Mouse (Mus musculus) lung, postnatal 4 days (tissue): ENCODE measurements around the gene Nptxr.

Experiments
- DNase-seq, 2 experiments: peaks; one replicate each; pipeline ENCODE4 v3.0.0; 2021

The Nptxr gene

DNA sequence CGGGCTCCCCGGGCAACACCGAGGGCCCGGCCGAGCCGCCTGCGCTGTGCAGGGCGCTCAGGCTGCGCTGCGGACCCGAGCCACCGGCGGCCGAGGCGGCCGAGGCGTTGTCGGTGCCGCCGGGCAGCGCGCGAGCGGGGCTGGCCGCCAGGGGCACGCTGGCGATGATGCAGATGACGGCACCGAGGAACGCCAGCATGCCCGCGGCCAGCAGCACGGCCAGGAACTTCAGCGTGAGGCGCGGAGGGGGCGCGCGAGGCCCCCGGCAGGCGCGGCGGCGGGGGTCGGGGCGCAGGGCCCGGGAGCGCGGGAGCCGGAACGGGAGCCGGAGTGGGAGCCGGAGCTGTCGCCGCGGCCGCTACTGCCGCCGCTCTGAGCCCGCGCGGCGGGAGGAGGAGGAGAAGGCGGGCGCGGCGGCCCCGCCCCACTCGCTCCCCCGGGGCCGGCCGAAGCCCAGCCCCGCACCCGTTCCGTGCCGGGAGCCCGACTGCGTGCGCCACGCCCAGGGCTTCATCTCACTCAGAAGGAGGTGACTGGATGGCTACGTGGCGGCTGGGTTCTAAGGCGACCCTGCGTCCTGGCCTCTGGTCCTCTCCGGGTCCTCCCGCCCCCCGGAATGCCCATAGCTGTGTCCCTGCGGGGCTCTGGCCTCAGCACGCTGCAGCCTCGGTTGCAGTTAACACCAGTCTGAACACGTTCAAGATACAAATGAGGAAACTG, at the start of gene Nptxr:
TSS of gene Nptxr (minus strand) at position 415 of the 720 bp plus-strand sequence.
- peak; percentile 50 to 65 for DNase-seq

DNA sequence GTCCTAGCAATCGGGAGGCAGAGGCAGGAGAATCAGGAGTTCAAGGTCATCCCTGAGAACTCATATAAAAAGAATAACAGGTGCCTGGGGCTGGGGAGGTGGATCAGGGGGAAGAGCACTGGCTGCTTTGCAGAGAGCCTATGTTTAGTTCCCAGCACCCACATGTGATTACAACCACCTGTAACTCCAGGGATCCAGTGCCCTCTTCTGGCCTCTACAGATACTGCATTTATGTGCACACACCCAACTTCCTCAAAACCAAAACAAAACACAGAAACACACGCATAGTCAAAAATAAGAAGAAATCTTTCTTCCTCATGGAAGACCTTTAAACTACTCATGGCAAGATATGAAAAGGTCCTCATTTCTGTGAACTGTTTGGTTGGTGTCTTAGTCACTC, 45.6 kb upstream of the Nptxr start:
- DNase-seq: no peak

DNA sequence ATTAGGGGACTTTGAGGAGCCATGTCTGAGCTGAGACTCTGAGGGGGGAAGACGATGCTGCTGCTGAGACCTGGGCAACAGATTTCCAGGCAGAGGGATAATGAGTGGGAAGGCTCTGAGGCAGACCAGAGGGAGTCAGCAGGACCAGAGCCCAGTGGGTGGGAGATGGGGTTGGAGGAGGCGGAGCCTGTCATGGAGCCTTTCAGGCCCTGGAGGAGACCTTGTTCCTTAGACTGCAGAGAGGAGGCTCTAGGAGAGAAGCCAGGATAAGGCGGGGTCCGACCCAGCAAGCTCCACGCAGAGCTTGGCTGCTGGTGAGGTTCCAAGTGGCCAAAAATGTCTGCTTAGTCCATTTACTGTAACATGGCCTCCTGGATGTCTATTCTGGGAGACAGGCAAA, 42.5 kb upstream of the Nptxr start:
- DNase-seq: peak in 1 of 2 experiments; percentile 61

DNA sequence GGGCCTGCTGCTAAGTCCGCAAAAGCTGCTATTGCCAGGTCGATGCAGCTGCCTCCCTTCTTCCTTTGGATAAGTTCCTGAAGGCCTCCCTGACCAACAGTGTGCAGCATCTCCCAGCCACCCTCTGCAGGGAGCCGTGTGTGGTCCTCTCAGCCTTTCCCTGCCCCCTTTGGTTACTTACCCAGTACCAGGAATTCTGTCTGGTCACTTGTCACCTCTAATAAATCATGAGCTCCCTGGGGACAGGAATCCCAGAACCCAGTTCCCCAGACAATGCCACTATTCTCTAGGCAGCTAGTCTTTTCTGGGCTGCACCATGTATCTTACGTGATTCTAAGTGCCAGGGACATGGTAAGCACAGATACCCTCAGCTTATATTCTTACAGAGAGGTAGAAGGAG, 41.4 kb upstream of the Nptxr start:
- no peak for DNase-seq

DNA sequence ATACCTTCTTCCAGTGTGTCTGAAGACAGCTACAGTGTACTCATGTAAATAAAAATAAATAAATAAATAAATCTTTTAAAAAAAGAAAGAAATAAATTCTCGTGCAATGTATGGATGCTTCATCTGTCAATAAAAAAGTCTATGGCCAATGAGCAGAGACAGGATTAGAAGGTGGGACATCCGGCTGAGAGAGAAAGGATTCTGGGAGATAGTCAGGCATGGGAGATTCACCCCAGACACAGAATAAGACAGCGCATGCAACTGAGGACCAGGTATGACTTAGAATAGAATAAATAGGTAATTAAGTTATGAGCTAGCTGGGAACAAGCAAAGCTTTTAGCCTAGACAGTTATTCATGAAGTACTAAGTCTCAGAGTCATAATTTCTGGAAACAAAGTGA, 38.4 kb upstream of the Nptxr start:
- no peak for DNase-seq

DNA sequence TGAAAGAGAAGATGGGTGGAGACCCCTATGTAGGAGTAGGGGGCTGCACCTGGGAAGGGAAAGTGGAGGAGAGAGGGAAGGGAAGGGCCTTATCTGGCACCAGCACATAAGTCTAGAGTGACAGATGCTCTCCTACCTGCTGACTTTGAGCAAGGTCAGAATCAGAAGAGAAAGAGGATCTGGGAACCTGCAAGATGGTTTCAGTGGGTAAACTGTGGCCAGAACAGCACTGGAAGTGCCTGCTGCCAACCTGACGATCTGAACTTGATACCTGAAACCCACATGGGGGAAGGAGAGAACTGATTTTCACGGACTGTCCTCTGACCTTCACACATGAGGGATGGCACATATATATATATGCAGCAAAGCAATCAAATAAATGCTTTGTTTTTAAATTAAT, 35.7 kb upstream of the Nptxr start:
- no peak for DNase-seq

DNA sequence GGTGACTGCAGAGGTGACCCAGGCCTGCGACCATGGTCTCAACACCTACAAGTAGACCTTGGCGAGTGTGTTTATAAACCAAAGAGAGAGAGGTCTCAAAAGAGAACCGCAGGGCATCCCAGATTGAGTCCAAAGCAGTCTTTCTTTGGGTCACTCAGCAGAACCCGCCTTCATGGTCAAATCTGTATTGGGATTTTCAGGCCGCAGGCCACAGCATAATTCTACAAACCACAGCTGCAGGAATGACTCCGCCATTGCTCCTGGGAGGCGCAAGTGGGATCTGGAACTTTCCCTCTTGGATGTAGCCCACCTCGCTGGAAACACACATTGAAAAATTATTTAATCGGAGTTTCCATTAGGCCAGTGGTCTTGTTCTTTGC, 30.3 kb upstream of the Nptxr start:
- no peak for DNase-seq

DNA sequence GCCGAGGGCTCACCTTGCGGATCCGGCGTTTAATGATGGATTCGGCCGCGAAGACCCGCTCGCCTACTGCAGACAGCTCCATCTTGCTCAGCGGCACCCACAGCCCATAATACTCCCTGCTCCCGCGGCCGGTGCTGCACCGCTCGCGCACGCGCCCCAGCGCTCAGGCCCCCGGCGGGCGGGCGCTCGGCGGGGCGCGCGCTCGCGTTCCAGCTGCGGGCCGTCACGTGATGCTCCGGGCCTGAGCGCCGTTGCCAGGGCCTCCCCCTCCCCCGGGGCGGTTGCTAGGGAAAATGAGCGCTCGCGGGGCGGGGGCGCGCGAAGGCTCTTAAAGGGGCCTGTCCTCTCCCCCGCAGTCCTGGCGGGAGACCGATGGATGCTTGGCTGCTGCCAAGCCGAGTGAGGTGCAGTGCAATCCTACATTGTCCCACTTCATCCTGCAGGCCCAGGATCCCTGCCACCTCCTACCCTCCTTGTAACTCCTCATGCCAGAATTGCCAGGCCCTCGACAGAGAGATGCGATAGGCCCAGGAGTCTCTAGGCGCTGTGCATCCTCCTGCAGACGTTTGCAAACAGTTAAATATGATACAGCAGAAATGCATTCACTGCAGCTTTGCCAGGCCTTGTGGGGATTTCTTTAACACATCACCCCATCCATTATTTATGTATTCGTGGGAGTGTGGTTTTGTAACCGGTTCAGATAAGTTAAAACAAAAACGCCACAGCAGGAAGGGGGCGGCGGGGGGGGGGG, 29.7 kb upstream of the Nptxr start, which contains the start of the genes Npcd and Cbx6:
TSS of gene Npcd (minus strand) at position 108 of the 751 bp plus-strand sequence.
TSS of gene Cbx6 (minus strand) at position 559 of the 751 bp plus-strand sequence.
- DNase-seq: peak; percentile 96 to 98

DNA sequence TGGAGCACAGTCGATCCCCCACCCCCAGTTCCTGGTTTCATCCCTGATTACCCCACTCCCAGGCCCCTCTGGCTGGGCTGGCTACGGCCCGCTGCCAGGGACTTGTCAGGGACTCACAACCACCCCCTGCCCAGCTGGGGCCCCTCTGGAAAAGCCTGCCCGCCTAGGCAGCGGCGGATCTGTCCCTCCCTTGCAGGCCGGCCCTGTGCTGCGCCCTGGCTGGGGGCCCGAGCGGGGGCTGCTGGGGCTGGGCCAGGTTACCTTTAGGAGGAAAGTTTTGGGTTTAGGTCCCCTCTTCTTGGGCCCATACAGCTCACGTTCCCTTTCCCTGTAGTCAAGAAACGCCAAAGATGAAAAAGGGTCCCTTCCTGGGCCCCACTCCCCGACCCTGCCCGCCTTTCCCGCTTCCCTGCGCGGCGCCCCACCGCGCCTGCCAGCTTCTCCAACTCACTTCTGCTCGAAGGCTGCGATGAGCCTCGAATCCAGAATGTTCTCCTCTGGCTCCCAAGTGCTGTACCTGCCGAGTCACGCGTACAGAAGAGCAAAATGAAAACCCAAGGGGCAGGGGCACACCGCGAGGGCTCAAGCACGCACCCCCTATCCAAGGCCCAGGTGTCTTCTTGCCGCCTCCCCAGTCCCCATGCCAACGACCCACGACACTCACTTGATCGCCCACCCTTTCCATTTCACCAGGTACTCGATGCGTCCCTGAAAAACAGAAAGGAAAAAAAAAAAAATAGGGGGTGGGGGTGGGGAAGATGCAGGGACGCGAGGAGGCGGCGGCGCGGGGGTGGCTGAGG, 28.9 kb upstream of the Nptxr start:
- DNase-seq: peak; percentile 49 to 79

DNA sequence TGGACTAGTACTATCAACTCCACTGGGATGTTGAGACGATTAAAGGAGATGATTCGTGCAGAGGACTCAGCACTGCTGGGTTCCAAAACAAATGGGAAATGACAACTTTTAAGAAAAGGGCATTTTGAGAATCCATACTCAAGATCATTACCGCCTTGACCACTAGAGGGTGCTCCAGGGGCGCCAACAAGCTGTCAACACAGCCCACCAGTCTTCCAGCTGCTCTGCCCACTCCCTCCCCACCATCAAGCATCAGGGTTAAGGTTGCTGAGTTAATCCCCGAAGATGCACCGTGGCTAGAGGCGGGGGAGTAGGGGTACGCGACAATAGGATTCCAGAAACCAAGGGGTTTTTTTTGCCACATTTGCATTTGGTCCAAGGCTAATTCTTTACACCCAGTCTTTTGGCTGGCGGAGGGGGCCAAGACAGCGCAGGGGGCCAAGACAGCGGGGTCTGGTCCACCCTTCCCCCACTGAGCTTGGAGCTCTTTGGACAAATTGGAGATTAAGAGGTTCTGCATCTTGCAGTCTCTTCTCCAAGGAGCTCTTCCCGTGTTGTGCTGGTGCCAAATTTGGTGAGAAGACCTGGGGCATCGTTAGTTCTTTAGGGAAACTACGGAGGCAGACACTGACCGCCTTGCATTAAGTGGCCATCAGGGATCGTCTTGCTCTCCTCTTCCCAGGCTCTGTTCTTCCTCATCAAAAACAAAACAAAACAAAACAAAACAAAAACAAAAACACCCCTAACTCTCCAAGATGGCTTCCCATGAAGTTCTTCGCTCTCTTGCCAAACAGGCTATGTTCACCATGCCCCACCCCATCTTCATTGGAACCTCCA, 27.7 kb upstream of the Nptxr start:
- DNase-seq: peak; percentile 73 to 85

DNA sequence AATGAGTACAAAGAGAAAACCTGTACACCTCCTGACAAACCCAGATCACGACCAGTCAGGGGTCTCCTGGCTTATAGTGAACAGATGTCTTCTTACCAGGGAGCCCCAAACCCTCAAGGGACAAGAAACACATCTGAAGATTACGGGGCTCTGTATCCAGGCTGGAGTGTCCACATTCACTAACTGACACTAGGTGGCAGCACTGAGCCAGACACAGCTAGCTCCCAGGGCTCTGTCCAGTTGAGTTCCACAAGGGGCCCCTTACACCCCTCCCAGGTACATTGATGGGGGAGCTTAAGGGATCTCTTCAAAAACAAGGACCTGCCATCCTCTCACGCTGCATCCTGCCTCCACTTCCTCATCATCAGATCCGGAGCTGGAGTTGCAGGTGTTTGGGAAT, 25.8 kb upstream of the Nptxr start:
- peak; percentile 67 to 81 for DNase-seq

DNA sequence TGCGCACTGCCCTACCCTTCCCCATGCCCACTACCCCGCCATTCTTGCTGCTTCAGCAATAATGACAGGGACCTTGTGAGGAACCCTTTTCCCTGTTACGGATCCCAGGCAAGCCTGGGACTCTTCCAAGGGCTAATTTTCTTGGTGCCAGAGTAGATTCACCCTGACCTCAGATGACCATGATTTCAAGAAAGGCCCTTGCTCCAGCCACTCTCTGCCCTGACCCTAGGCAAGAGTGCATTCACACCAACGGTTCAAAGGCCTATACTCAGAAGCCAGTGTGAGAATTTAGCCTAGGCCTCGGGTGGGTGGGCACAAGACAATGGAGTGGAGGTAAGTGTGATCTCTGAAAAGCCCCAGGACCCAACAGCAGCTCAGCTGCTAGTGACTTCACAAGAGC, 24.9 kb upstream of the Nptxr start:
- no peak for DNase-seq

DNA sequence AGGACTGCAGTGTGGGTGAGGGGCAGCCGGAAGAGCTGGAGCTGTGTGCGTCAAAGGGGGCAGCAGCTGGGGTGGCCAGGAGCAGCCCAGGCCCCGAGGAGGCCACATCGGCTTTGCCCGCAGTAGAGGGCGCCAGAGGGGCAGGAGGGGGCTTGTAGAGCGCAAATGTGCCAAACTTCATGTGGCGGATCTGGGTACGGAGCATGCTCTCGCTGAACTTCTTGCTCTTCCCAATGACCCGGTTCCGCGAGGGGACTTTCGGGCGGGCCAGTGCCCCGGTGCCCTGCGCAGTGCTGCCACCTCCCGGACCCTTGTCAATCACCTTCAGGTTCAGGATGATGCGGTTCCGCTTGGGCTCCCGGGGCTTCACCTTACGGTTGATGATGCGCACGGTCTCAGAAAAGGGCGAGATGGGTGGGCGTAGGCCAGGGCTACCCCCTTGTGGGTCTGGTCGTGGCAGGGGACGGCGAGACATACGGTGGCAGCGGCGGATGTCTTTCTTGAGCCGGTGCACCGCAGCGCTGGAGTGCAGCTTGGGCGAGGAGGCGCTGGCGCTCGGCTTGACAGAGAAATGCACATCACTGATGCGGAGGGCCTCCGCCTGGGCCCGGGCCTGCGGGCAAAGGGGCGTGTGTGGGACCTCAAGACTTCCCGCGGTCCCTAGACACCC, 23.9 kb upstream of the Nptxr start:
- DNase-seq: peak; percentile 55 to 56

DNA sequence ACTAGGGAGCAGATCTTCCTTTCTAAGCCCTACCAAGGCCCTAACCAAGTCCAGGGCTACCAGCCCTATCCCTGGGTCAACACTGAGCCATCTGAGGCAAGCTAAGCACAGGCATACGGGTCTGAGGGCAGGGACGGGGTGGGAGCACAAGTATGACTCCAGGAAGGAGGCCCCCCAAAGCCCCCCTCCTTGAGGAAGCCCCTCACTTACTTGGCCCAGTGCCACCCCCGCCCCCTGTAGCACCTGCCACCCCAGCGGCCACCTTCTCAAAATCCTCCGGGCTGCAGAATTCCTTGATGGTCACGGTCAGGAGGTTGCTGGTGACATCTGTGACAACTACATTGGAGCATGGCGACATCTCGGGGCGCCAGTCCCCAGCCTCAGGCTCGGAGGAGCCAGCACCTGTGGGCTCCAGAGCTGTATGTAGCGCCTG, 23.2 kb upstream of the Nptxr start:
- DNase-seq: no peak

DNA sequence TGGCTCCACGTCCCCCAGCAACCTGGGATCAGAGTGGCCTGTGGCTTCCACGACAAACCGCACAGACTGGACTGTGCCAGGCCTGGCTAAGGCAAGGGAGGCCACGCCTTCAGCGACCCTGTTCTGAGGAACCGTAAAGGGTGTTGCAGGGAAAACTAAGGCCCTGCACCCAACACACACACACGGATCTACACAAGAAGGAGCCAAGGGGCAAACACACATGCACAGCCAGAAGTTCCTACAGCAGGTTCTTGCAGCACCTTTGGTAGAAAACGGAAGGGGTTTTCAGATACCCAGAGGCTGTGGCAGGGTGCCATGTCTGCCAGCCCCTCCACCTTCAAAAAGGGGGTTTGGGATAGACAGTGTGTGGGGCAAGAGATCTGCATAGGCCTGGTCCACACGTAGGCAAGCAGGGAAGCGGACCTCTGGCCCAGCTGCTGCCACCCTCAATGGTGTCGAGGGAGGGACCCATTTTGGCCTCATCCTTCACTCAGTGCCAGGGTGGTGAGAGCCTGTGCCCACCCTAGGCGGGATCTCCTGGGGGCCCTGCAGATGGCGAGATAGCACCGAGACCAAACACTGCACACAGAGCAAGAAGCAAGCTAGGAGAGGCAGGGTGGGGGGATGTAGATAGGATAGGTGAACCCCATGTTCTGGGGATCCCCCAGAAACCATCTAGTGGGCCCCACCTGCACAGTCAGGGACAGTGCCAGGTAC, 22.7 kb upstream of the Nptxr start:
- DNase-seq: no peak

DNA sequence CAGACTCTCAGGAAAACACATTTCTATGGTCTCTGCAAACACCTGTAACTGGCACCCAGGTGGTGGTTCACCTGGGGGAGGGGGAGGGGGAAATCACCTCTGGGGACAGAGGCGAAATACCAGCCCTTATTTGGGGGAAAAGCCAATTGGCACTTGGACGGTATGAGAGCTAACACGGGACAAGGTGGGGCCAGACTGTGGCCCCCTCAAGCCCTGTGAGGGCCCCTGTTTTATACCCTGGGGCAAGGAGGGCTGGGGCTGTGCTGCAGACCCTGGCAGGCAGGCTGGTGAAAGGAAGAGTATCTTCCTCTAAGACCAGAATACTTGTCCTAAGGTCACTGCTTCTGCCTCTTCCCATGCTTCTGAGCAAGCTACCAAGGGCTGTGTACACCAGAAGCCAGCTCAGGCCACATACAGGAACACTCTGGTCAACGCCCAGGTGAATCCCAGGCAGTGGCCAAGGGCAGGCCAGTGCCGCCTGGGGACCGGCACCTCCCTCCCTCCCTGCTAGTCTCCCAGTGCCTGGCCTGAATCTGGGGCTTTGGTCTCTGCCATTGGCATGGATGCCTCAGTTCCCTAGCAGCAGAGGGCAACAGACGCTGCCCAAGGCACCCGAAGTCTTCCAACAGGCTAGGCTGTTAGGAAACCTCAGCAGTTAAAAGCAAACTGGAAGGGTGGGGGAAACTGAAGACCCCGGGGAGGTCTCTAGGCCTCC, 21.8 kb upstream of the Nptxr start:
- no peak for DNase-seq

DNA sequence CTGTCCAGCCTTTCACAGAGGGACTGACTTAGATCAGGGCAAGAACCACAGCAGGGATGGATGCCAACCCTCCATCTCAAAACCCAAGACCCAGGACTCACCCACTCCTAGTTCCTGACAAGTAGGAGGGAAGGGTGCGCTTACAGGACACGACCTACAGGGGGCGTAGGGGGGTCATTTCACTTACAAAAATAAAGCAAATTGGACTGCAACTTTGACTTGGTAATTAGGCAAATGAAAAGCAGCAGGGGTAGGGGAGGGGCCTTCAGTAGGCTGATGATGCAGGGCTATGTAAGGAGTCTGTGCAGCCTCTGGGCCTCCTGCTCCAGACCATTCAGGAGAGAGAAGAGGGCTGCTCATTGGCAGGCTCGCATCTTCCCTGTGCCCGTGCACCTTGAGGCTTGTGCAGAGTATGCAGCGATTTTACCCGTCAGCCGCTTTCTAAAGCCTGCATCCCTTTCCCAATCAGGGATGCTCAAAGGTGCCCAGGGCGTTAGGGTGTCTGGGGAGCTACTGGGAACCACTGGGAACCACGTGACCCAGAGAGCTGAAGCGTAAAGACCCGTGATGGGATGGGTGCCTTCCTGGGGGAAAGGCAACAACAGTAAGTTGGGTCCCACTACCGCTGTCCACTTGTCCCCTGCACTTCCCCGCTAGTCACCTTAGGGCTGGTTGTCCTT, 20.7 kb upstream of the Nptxr start:
- DNase-seq: no peak

DNA sequence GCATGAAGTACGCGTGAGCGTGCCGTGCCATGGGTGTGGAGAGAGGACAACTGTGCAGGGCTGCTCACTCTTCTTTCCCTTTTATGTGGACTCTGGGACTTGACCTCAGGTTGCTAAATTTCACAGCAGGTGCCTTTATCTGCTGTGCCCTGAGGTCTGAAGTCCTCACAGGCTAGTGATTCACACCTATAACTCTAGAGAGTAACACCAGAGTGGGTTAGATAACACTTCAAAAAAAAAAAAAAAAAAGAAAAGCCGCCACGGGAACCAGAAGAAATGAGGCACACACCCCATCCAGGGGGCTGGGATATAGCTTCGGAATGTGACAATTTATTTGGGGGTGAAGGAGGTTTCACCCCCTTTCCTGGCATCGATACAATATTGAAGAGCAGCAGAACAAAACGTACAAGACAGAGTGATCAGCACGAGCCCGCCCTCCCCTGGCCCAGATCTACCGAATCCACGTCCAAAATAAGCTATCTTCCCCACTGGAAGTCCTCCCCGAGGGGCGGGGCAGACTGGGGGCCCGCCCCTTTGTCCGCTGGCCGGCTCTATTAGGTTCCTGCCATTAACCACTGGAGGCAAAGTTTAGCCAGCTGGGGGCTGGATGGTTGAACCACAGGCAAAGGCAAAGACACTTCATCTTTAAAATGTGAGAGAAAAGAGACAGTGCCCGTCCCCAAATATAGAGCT, 19.2 kb upstream of the Nptxr start:
- peak; percentile 66 to 78 for DNase-seq
